Mouse (Mus musculus) CH12.LX (cell line): Measurements from ENCODE around the gene Herc4. TPM values are rescaled to one million over a fixed set of nuclear protein-coding genes. Genes with fewer than 3 reads are reported as not detected.

Experiments used
- DNase-seq: peaks from one replicate; pipeline ENCODE4 v3.0.0-alpha.2; 2013; ENCODE audit errors: extremely low read depth
- H3K27ac ChIP-seq: 2 replicates; pipeline ENCODE4 v1.5.1; 2012; ENCODE audit warnings: low read depth, mild to moderate bottlenecking, control low read depth, moderate library complexity; ENCODE audit not compliant: insufficient read depth
- H3K27me3 ChIP-seq: replicated peaks from 2 replicates; pipeline ENCODE3; 2012; ENCODE audit warnings: inconsistent platforms
- H3K36me3 ChIP-seq, 2 experiments: replicated peaks in 1 of 2; 2 replicates each; pipeline versions ENCODE3 to v1.6.1; 2012; ENCODE audit warnings: inconsistent platforms in 1 of 2, low read length in 1 of 2, mild to moderate bottlenecking in 1 of 2, mixed read lengths in 1 of 2, moderate library complexity in 1 of 2; ENCODE audit not compliant: control insufficient read depth in 1 of 2, insufficient read depth in 1 of 2
- H3K4me1 ChIP-seq, 2 experiments: 2 replicates each; pipeline ENCODE4 v1.6.1; 2012; ENCODE audit warnings: inconsistent platforms in 1 of 2, moderate library complexity in 1 of 2; ENCODE audit not compliant: insufficient read depth in 2 of 2, control insufficient read depth in 1 of 2
- H3K4me2 ChIP-seq: 2 replicates; pipeline ENCODE4 v1.6.1; 2012; ENCODE audit warnings: low read depth, mild to moderate bottlenecking, control low read depth; ENCODE audit not compliant: poor library complexity, insufficient read depth, severe bottlenecking
- H3K4me3 ChIP-seq, 3 experiments: fragments of 150-350 bp in 1 of 3; sonication (generic) in 1 of 3; replicated peaks in 1 of 3; 2 replicates each; pipeline versions ENCODE3 to v1.5.1; 2011 to 2012; ENCODE audit warnings: low read depth in 2 of 3, low read length in 2 of 3, mild to moderate bottlenecking in 2 of 3, moderate library complexity in 2 of 3, control low read depth in 1 of 3, improper control_type of control experiment in 1 of 3, inconsistent platforms in 1 of 3, mixed read lengths in 1 of 3; ENCODE audit not compliant: poor library complexity in 1 of 3
- H3K79me2 ChIP-seq: replicated peaks from 2 replicates; pipeline ENCODE4 v1.6.1; 2012; ENCODE audit warnings: mild to moderate bottlenecking, moderate library complexity; ENCODE audit not compliant: control insufficient read depth, poor library complexity, insufficient read depth, severe bottlenecking; ENCODE audit errors: extremely low read depth
- H3K9ac ChIP-seq: 2 replicates; pipeline ENCODE4 v1.6.1; 2012; ENCODE audit warnings: low read depth, mild to moderate bottlenecking, control low read depth, moderate library complexity; ENCODE audit not compliant: insufficient read depth
- H3K9me3 ChIP-seq: replicated peaks from 2 replicates; pipeline ENCODE3; 2012; ENCODE audit warnings: low read length, inconsistent platforms, mixed read lengths
- CHD1 ChIP-seq: IDR thresholded peaks from 2 replicates; pipeline ENCODE4 v1.6.1; 2012; ENCODE audit warnings: low read depth, low read length, improper control_type of control experiment, inconsistent platforms
- ELF1 ChIP-seq: IDR thresholded peaks from 2 replicates; pipeline ENCODE4 v1.6.1; 2014; ENCODE audit warnings: low read depth, mild to moderate bottlenecking, inconsistent platforms, low read length, improper control_type of control experiment
- EP300 ChIP-seq: IDR thresholded peaks from 2 replicates; pipeline ENCODE4 v1.6.1; 2011; ENCODE audit warnings: low read length, improper control_type of control experiment
- ETS1 ChIP-seq: conservative IDR thresholded peaks from 2 replicates; pipeline ENCODE4 v1.6.1; 2012; ENCODE audit warnings: low read depth, mild to moderate bottlenecking, inconsistent platforms, low read length, improper control_type of control experiment, moderate library complexity
- HCFC1 ChIP-seq: IDR thresholded peaks from 2 replicates; pipeline ENCODE4 v1.6.1; 2012; ENCODE audit warnings: low read depth, mild to moderate bottlenecking, inconsistent platforms, low read length, improper control_type of control experiment
- JUND ChIP-seq: conservative IDR thresholded peaks from 2 replicates; pipeline ENCODE4 v1.6.1; 2011; ENCODE audit warnings: low read depth, low read length, improper control_type of control experiment
- KAT2A ChIP-seq: IDR thresholded peaks from 2 replicates; pipeline ENCODE4 v1.6.1; 2012; ENCODE audit warnings: low read length, improper control_type of control experiment, inconsistent platforms; ENCODE audit not compliant: insufficient replicate concordance
- MAX ChIP-seq: IDR thresholded peaks from 2 replicates; pipeline ENCODE4 v1.6.1; 2011; ENCODE audit warnings: low read length, improper control_type of control experiment
- MAZ ChIP-seq: IDR thresholded peaks from 2 replicates; pipeline ENCODE4 v1.6.1; 2012; ENCODE audit warnings: low read depth, mild to moderate bottlenecking, inconsistent platforms, low read length, improper control_type of control experiment, moderate library complexity
- MEF2A ChIP-seq: IDR thresholded peaks from 2 replicates; pipeline ENCODE4 v1.6.1; 2014; ENCODE audit warnings: low read depth, mild to moderate bottlenecking, inconsistent platforms, low read length, improper control_type of control experiment, borderline replicate concordance
- MXI1 ChIP-seq: IDR thresholded peaks from 2 replicates; pipeline ENCODE4 v1.6.1; 2011; ENCODE audit warnings: mild to moderate bottlenecking, low read depth, low read length, improper control_type of control experiment
- MYC ChIP-seq: IDR thresholded peaks from 2 replicates; pipeline ENCODE4 v1.6.1; 2011; ENCODE audit warnings: low read depth, mild to moderate bottlenecking, improper control_type of control experiment, low read length
- NRF1 ChIP-seq: IDR thresholded peaks from 2 replicates; pipeline ENCODE4 v1.6.1; 2014; ENCODE audit warnings: low read depth, mild to moderate bottlenecking, inconsistent platforms, low read length, improper control_type of control experiment, moderate library complexity
- POLR2A ChIP-seq: IDR thresholded peaks from 2 replicates; pipeline ENCODE4 v1.6.1; 2011; ENCODE audit warnings: low read depth, mild to moderate bottlenecking, improper control_type of control experiment, low read length
- RAD21 ChIP-seq: IDR thresholded peaks from 2 replicates; pipeline ENCODE4 v1.6.1; 2011; ENCODE audit warnings: low read depth, mild to moderate bottlenecking, low read length, improper control_type of control experiment, moderate library complexity
- RCOR1 ChIP-seq: conservative IDR thresholded peaks from 2 replicates; pipeline ENCODE4 v1.6.1; 2012; ENCODE audit warnings: low read depth, mild to moderate bottlenecking, inconsistent platforms, low read length, improper control_type of control experiment
- SIN3A ChIP-seq: IDR thresholded peaks from 2 replicates; pipeline ENCODE4 v1.6.1; 2012; ENCODE audit warnings: low read length, improper control_type of control experiment, inconsistent platforms
- TBP ChIP-seq: conservative IDR thresholded peaks from 2 replicates; pipeline ENCODE4 v1.6.1; 2011; ENCODE audit warnings: low read depth, low read length, improper control_type of control experiment
- TCF12 ChIP-seq: IDR thresholded peaks from 2 replicates; pipeline ENCODE4 v1.6.1; 2014; ENCODE audit warnings: low read depth, mild to moderate bottlenecking, inconsistent platforms, low read length, improper control_type of control experiment
- UBTF ChIP-seq: IDR thresholded peaks from 2 replicates; pipeline ENCODE4 v1.6.1; 2012; ENCODE audit warnings: low read depth, mild to moderate bottlenecking, inconsistent platforms, low read length, improper control_type of control experiment, moderate library complexity
- USF1 ChIP-seq: IDR thresholded peaks from 2 replicates; pipeline ENCODE4 v1.6.1; 2014; ENCODE audit warnings: low read depth, mild to moderate bottlenecking, inconsistent platforms, low read length, improper control_type of control experiment
- USF2 ChIP-seq: conservative IDR thresholded peaks from 2 replicates; pipeline ENCODE4 v1.6.1; 2011; ENCODE audit warnings: low read depth, low read length, improper control_type of control experiment
- ZC3H11A ChIP-seq: IDR thresholded peaks from 2 replicates; pipeline ENCODE4 v1.6.1; 2012; ENCODE audit warnings: low read depth, mild to moderate bottlenecking, inconsistent platforms, low read length, improper control_type of control experiment
- ZKSCAN1 ChIP-seq: IDR thresholded peaks from 2 replicates; pipeline ENCODE4 v1.6.1; 2012; ENCODE audit warnings: low read depth, inconsistent platforms, low read length, improper control_type of control experiment, borderline replicate concordance
- ZMIZ1 ChIP-seq: IDR thresholded peaks from 2 replicates; pipeline ENCODE4 v1.6.1; 2012; ENCODE audit warnings: low read depth, mild to moderate bottlenecking, inconsistent platforms, low read length, improper control_type of control experiment
- ZNF384 ChIP-seq: IDR thresholded peaks from 2 replicates; pipeline ENCODE4 v1.6.1; 2012; ENCODE audit warnings: low read depth, low read length, improper control_type of control experiment, inconsistent platforms
- dilution Hi-C: fragments of 300-500 bp; cut with MboI; formaldehyde crosslinking; loops from 2 replicates; pipeline ENCODE4 v1.14.3; 2020; ENCODE audit warnings: low sequenced_read_pairs; ENCODE audit not compliant: extremely low pct_unique_long_range_greater_than_20kb, extremely low pct_ligation_motif_present
- in situ Hi-C: fragments of 300-500 bp; cut with MboI; formaldehyde crosslinking; loops from 3 replicates; pipeline ENCODE4 v1.14.3; 2019; ENCODE audit warnings: low sequenced_read_pairs, low pct_ligation_motif_present, low pct_unique_long_range_greater_than_20kb, mixed read lengths
- polyA plus RNA-seq: library from polyadenylated mRNA; unstranded; fragments of >175 nt; gene quantifications from 2 replicates; pipeline ENCODE4 v1.2.1, GENCODE M21; 2012; ENCODE audit warnings: low read depth; ENCODE audit not compliant: insufficient read length
- total RNA-seq, 2 experiments: library from RNA; depleted of rRNA; stranded (reverse); fragments of 300-350 nt in 1 of 2; fragments of >200 nt in 1 of 2; gene quantifications; 2 replicates each; pipeline ENCODE4 v1.2.3; 2012 to 2014

Herc4 gene
- total and polyA plus RNA-seq, 3 experiments, result 36.6 to 96.1 (median 68.1) TPM

DNA sequence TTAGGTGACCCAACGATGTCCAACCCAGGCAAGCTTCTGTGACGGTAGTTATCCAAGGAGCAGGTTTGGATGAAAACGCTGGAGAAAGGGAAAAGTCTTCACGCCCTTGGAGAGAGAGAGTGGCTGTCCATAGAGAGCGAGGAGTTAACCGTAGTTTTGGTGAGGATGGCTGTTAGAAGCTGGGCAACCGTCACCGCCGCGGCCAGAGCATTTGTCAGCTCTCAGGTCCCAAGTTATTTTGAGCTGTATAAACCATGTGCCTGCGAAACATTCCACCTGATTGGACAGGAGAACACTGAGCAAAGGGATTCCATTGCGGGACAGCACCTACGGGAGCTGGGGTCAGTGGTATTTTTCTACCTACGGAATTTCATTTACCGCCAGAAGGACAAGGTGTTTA lies 39.9 kb upstream of the Herc4 start, which contains the start of gene Mypn:
Mypn (minus strand) TSS at position 225 of the 400 bp plus-strand sequence.
- Histone ChIP-seq H3K27ac (no peak within 1 kb of the TSS), H3K79me2 (no peaks in the 10 kb centered on the region), H3K9ac (no peak within 1 kb of the TSS), H3K36me3 (no peaks in the 10 kb centered on the region), H3K4me2 (no peak within 1 kb of the TSS), H3K4me3 (no peak within 1 kb of the TSS), H3K4me1 (0 out of 4 replicates have a peak, but pooled peaks cover 0 to 2% of the 10 kb centered on the region in 2 experiments), H3K27me3 (no peaks in the 10 kb centered on the region), H3K9me3 (no peaks in the 10 kb centered on the region)
- no peak for TF ChIP-seq RAD21
- no peak for TF ChIP-seq ETS1
- TF ChIP-seq MYC, result no peak
- no peak for TF ChIP-seq SIN3A
- TF ChIP-seq RCOR1, result no peak
- no peak for TF ChIP-seq MEF2A
- no peak for TF ChIP-seq TCF12
- no peak for TF ChIP-seq TBP
- TF ChIP-seq MAX, result no peak
- no peak for TF ChIP-seq USF1
- TF ChIP-seq HCFC1, result no peak
- TF ChIP-seq ZC3H11A, result no peak
- TF ChIP-seq POLR2A, result no peak
- TF ChIP-seq ZKSCAN1, result no peak
- TF ChIP-seq CHD1, result no peak
- no peak for TF ChIP-seq ELF1
- TF ChIP-seq KAT2A, result no peak
- TF ChIP-seq MAZ, result no peak
- TF ChIP-seq MXI1, result no peak
- no peak for TF ChIP-seq NRF1
- dilution Hi-C loops, result no loop called here
- no peak for DNase-seq
- in situ Hi-C loops, result no loop called here

DNA sequence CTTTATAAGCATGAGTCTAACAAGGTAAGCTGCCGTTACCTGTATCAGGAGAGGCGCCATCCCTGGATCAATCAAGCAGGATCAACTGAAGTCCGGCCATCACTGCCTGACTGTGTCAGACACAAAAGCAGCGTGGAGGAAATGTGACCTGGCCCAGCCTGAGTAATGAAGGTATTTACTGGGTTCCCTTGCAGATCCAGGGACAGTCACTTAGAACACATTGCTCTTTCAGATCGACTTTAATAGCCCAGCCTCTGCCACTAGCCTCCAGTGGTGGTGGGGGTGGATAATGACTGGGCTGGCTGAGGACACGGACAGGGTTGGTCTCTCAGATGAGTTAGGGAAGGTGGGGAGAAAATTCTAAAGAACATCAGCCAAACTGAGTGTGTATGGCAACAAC lies 34.7 kb upstream of the Herc4 start:
- dilution Hi-C loops (no loop called here), in situ Hi-C loops (no loop called here)
- Histone ChIP-seq H3K4me2 (no peak overlapping the region), H3K79me2 (no peaks in the 10 kb centered on the region), H3K27ac (no peak overlapping the region), H3K4me1 (0 out of 4 replicates have a peak, but pooled peaks cover 0 to 5% of the 10 kb centered on the region in 2 experiments), H3K9ac (no peak overlapping the region), H3K36me3 (no peaks in the 10 kb centered on the region), H3K9me3 (no peaks in the 10 kb centered on the region), H3K4me3 (no peak overlapping the region), H3K27me3 (no peaks in the 10 kb centered on the region)
- no peak for TF ChIP-seq ZMIZ1
- TF ChIP-seq MYC, result no peak
- TF ChIP-seq RAD21, result no peak
- TF ChIP-seq EP300, result no peak
- no peak for TF ChIP-seq USF2
- TF ChIP-seq ZNF384, result no peak
- TF ChIP-seq MEF2A, result no peak
- TF ChIP-seq HCFC1, result no peak
- no peak for TF ChIP-seq POLR2A
- TF ChIP-seq MAX, result no peak
- no peak for TF ChIP-seq MXI1
- TF ChIP-seq ZKSCAN1, result no peak
- no peak for TF ChIP-seq JUND
- TF ChIP-seq ELF1, result no peak
- no peak for TF ChIP-seq UBTF
- TF ChIP-seq MAZ, result no peak
- TF ChIP-seq ETS1, result no peak
- DNase-seq, result no peak
